Mouse (Mus musculus) heart, embryonic 16.5 days (tissue): ENCODE measurements around the gene Slc45a1. TPM values are rescaled to one million over a fixed set of nuclear protein-coding genes. Genes with fewer than 3 reads are reported as not detected.

Experiments used
- ATAC-seq: fragments of 200-750 bp; cut with Nextera tagmentation; replicated peaks from 2 replicates; pipeline ENCODE4 v1.8.0; 2017; ENCODE audit warnings: moderate number of reproducible peaks; ENCODE audit not compliant: insufficient read depth, low FRiP score; ENCODE audit errors: extremely low read depth
- H3K27ac ChIP-seq: fragments of 300-500 bp; sonication (generic); 2 replicates; pipeline ENCODE4 v1.5.1; 2014; ENCODE audit warnings: mild to moderate bottlenecking, low read length, control low read depth, moderate library complexity
- H3K27me3 ChIP-seq: fragments of 300-500 bp; sonication (generic); 2 replicates; pipeline ENCODE4 v1.6.1; 2014; ENCODE audit warnings: low read length, mixed read lengths; ENCODE audit not compliant: control insufficient read depth, insufficient read depth
- H3K36me3 ChIP-seq: fragments of 300-500 bp; sonication (generic); 2 replicates; pipeline ENCODE4 v1.6.1; 2014; ENCODE audit not compliant: control insufficient read depth, insufficient read depth
- H3K4me1 ChIP-seq: fragments of 300-500 bp; sonication (generic); 2 replicates; pipeline ENCODE4 v1.6.1; 2014; ENCODE audit warnings: low read length, mixed read lengths; ENCODE audit not compliant: control insufficient read depth, insufficient read depth
- H3K4me2 ChIP-seq: fragments of 300-500 bp; sonication (generic); 2 replicates; pipeline ENCODE4 v1.6.1; 2014; ENCODE audit warnings: low read depth, mild to moderate bottlenecking, control low read depth, low read length
- H3K4me3 ChIP-seq: fragments of 300-500 bp; sonication (generic); 2 replicates; pipeline ENCODE4 v1.5.1; 2014; ENCODE audit warnings: mild to moderate bottlenecking, control low read depth, low read length
- H3K9ac ChIP-seq: fragments of 300-500 bp; sonication (generic); 2 replicates; pipeline ENCODE4 v1.6.1; 2014; ENCODE audit warnings: low read length, control low read depth
- H3K9me3 ChIP-seq: fragments of 300-500 bp; sonication (generic); replicated peaks from 2 replicates; pipeline ENCODE4 v1.6.1; 2016; ENCODE audit warnings: low read length; ENCODE audit not compliant: control insufficient read depth
- WGBS: fragments of 180-500 bp; shearing (Covaris S2); extraction: QIAGEN DNeasy Blood & Tissue Kit; methylation state at CpG from one replicate; pipeline ENCODE4 v1.1.7; 2014; 5-methylcytosine and 5-hydroxymethylcytosine counted together
- polyA plus RNA-seq: library from polyadenylated mRNA; unstranded; fragments of >200 nt; fragmentation: Nextera tagmentation; extraction: Ambion mirVana; gene quantifications from 2 replicates; pipeline ENCODE4 v1.2.1, GENCODE M21; 2015

Gene Slc45a1
- 0.10 TPM in 1 of 2 replicates, not detected in the other for polyA plus RNA-seq

DNA sequence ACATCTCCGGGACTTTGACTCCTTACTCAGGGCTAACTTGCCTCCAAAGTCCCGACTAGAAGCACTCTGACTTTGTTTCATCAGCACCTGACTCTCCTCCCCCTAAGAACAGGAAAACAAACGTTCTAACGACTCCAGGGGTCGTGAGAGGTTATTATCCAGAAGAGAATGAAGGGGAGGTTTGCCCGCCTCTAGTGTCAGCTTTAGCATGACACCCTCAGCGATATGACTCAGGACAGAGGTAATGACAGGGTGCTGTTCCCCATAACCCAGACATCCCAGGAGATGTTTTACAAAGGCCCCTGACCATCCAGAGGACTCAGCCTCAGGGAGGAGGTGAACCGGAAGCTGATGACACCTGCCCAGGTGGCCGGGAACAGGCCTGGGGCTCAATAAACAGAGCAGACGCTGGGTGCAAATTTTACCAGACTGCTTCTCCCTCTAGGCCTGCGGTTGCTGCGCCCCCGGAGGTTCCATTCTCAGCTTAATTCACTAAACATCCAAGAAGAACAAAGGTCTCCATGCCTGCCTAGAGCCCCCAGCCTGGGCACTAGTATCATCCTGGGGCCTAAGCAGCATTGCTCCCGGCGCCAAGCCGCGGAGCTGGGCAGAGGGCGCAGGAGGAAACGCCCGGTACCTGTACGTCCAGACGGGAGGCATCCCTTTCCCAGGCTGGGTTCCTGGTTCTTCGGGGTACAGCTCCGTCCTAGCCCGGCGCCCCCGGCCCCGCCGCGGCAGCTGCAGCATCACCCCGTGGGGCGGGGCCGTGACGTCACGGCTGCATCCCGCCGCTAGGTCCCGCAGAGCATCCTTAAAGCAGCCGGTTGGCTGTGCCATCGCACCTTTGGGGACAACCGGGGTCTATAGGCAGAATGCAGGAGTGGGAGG, at the start of gene Slc45a1:
Gene Slc45a1 (minus strand): TSS at position 785 of the 888 bp plus-strand sequence.
- H3K36me3 ChIP-seq, result no peaks in the 10 kb centered on the region
- H3K9me3 ChIP-seq, result 0 out of 2 replicates have a peak, but pooled peaks cover 1% of the 10 kb centered on the region
- no peak for ATAC-seq
- 10% methylated on average over 41 of the region's 41 CpGs for WGBS
- no peak within 1 kb of the TSS for H3K9ac ChIP-seq
- peaks cover 23% of the 10 kb centered on the region for H3K27me3 ChIP-seq
- no peak within 1 kb of the TSS for H3K27ac ChIP-seq
- H3K4me1 ChIP-seq, result no peaks in the 10 kb centered on the region
- peak within 1 kb of the TSS; percentile 13; the same call in 1 of the 2 replicates for H3K4me3 ChIP-seq
- peak within 1 kb of the TSS; percentile 19; the same call in 1 of the 2 replicates for H3K4me2 ChIP-seq

DNA sequence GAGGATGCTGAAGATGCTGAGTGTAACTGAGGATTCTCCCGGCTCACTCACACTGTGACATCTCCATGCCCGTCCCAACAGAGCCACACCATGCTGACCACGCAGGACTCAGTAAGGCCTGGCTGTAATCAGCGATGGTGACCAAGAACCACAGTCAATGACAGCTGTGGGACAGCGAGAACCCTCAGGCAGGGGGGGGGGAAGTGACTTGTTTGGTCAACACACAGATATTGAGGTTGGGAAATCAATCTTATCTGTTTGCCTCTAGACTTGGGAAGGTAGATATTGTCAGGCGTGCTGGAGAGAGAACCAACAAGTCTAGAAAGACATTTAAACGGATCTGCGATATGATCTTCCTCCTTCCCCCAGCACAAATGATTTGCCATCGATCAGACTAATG, 48.9 kb upstream of the Slc45a1 start:
- no peaks in the 10 kb centered on the region for H3K36me3 ChIP-seq
- H3K9ac ChIP-seq, result no peak overlapping the region
- no peak overlapping the region for H3K27ac ChIP-seq
- H3K9me3 ChIP-seq, result no peaks in the 10 kb centered on the region
- no peak overlapping the region for H3K4me2 ChIP-seq
- no peak for ATAC-seq
- no peak overlapping the region for H3K4me3 ChIP-seq
- WGBS, result 91% methylated on average over 9 of the region's 9 CpGs
- H3K4me1 ChIP-seq, result 0 out of 2 replicates have a peak, but pooled peaks cover 2% of the 10 kb centered on the region
- no peaks in the 10 kb centered on the region for H3K27me3 ChIP-seq

DNA sequence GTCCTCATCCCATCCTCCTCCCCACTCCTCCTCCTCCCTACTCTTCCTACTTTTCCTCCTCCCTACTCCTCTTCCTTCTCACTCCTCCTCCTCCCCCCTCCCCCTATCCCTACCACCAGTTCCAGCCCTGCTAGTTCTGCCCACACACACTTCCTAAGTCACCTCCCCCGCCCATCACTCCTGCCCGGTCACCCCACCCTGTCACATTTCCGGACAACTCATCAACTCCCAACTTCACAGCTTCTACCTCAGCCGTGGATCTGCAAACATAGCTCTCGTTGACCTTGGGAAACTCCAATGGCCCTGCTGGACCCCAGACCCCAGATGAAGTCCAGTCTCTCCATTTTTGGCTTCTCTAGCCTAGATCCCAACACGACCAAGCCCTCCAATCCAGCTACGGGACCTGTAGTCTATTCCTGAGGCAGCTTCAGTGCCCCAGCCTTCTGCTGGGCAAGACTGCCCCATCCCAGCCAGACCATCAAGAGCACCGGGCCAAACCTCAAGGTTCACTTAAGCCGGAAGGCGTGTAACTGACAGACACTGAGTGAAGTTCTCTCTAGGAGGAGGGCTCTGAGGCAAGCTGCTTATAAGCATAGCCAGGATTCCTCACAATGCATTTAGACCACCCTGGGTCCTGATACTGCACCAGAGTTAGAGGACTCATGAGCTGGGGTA, 42.6 kb upstream of the Slc45a1 start:
- Histone ChIP-seq H3K4me2 (no peak overlapping the region), H3K4me1 (no peaks in the 10 kb centered on the region), H3K9me3 (no peaks in the 10 kb centered on the region), H3K27ac (no peak overlapping the region), H3K4me3 (no peak overlapping the region), H3K9ac (no peak overlapping the region), H3K27me3 (no peaks in the 10 kb centered on the region), H3K36me3 (no peaks in the 10 kb centered on the region)
- ATAC-seq, result no peak
- WGBS, result 50% methylated on average over 10 of the region's 10 CpGs

DNA sequence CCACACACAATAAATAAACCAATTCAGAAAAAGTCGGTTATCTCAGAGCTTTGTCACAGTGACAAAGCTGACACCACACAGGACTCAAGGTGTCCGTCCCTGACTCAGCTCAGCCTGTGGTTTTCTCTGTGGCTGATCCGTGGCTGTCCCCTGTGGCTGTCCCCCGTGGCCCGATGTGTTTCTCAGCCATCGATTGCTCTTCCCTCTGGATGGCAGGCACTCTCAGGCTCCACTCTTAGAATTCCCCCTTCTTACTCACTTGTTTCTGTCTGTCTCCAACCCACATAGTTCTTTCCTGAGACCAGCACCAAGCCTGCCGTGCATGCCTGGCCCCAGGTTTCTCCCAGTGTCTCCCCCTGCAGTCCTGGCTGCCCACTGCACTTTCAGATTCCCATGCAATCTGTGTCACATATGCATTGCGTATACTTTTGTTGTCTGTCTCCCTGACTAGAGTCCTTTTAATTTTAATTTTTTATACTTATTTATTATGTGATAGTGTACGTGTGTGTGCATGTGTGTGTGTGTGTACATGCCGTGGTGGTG, 41.0 kb upstream of the Slc45a1 start:
- Histone ChIP-seq H3K27ac (no peak overlapping the region), H3K4me2 (no peak overlapping the region), H3K36me3 (no peaks in the 10 kb centered on the region), H3K9ac (no peak overlapping the region), H3K4me3 (no peak overlapping the region), H3K9me3 (no peaks in the 10 kb centered on the region), H3K27me3 (no peaks in the 10 kb centered on the region), H3K4me1 (no peaks in the 10 kb centered on the region)
- no peak for ATAC-seq
- 62% methylated on average over 10 of the region's 10 CpGs for WGBS

DNA sequence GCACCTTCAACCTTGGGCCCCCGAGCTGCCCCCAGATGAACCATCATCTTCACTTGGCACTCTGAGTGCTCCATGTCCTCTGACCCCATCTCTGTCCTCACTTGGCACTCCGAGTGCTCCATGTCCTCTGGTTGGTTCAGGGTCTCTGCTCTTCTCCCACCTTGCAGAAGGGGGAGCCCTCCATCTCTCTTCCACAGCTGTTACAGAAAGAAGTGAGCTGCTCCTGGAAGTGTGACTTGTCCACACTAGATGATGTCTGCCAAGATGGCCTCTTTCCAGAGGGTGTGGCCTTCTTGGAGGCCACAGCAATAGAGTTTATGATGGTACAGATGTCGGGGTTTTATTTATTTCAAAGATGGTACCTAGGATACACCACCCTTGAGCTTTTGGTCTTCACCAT, 38.8 kb upstream of the Slc45a1 start:
- H3K4me1 ChIP-seq, result no peaks in the 10 kb centered on the region
- H3K4me3 ChIP-seq, result no peak overlapping the region
- H3K9ac ChIP-seq, result no peak overlapping the region
- no peak; the same call in 1 of the 2 replicates for ATAC-seq
- H3K9me3 ChIP-seq, result no peaks in the 10 kb centered on the region
- 63% methylated on average over 3 of the region's 3 CpGs for WGBS
- no peaks in the 10 kb centered on the region for H3K36me3 ChIP-seq
- no peaks in the 10 kb centered on the region for H3K27me3 ChIP-seq
- no peak overlapping the region for H3K27ac ChIP-seq
- no peak overlapping the region for H3K4me2 ChIP-seq

DNA sequence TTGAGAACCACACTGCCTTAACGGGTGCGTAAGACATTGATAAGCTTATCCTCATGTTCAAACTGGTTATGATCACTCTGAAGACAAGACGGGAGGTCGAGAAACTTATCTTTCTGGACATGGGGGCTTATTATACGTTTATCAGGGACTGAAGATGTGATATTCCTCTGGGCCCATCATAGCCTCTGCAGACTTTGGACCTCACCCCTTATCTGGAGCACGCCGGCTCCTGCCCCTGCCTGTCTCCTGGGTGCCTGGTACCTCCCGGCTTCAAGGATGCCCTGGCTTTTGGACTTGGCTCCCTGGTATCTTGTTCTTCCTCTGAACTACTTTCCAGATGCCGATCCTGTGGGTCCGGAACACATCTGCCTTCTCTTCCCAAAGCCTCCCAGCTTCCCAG, 37.6 kb upstream of the Slc45a1 start:
- H3K27ac ChIP-seq, result no peak overlapping the region
- H3K4me3 ChIP-seq, result no peak overlapping the region
- ATAC-seq, result no peak
- 74% methylated on average over 10 of the region's 10 CpGs for WGBS
- H3K27me3 ChIP-seq, result no peaks in the 10 kb centered on the region
- 0 out of 2 replicates have a peak, but pooled peaks cover 3% of the 10 kb centered on the region for H3K4me1 ChIP-seq
- no peaks in the 10 kb centered on the region for H3K36me3 ChIP-seq
- no peak overlapping the region for H3K4me2 ChIP-seq
- no peaks in the 10 kb centered on the region for H3K9me3 ChIP-seq
- no peak overlapping the region for H3K9ac ChIP-seq

DNA sequence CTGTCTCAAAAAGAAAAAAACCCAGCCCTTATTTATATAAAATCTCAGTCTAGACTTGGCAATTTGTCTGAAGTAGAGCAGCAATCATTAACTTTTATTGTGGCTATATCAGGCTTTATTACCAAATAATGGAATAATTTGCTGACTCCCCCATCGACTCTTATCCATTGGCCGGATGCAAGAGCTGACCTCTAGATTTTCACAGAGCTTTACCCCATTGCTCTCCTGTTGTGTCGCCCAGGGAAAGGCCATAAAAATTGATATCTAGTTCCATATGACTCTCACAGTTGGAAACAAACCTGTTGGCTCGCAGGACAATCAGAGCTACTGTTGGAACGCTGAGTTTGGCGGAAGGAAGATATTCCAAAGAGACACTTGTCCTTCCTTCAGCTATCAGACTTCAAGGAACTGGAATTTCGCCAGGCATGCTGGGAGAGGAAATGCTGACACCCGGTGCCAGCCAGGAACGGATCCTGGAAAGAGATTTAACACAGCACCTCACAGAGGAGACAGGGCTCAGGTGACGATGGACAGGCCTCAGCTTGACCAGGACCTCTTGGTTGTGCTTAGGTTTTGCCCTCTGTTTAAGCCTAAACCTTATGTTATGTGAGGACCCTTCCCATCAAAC, 35.3 kb upstream of the Slc45a1 start:
- no peak overlapping the region for H3K4me2 ChIP-seq
- no peak overlapping the region for H3K9ac ChIP-seq
- H3K4me3 ChIP-seq, result no peak overlapping the region
- 51% methylated on average over 10 of the region's 10 CpGs for WGBS
- no peak for ATAC-seq
- no peaks in the 10 kb centered on the region for H3K27me3 ChIP-seq
- 0 out of 2 replicates have a peak, but pooled peaks cover 3% of the 10 kb centered on the region for H3K4me1 ChIP-seq
- no peaks in the 10 kb centered on the region for H3K9me3 ChIP-seq
- no peaks in the 10 kb centered on the region for H3K36me3 ChIP-seq
- no peak overlapping the region for H3K27ac ChIP-seq

DNA sequence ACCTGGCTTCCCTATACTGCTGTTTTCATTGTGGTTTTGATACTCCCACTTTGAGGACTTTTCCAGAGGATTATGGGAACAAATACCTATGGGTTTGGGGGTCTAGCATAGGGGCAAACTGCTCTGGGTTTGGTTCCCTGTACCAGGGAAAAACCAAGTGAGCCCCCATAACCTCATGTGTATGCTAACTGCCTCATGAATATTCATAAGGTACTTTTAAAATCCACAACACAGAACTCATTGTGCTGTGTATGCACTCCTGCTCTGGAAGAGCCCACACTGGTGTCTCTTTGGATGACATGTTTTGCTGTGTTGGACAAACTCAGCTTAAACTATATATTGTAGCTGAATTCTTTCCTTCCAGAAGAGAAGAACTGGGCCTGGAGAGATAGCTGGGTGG, 34.6 kb upstream of the Slc45a1 start:
- no peaks in the 10 kb centered on the region for H3K27me3 ChIP-seq
- no peak overlapping the region for H3K27ac ChIP-seq
- H3K4me3 ChIP-seq, result no peak overlapping the region

More for the DNA sequence above, 34.6 kb upstream of the Slc45a1 start:
- H3K4me2 ChIP-seq, result no peak overlapping the region
- H3K36me3 ChIP-seq, result no peaks in the 10 kb centered on the region
- no peak for ATAC-seq
- H3K4me1 ChIP-seq, result 0 out of 2 replicates have a peak, but pooled peaks cover 3% of the 10 kb centered on the region
- no peaks in the 10 kb centered on the region for H3K9me3 ChIP-seq
- H3K9ac ChIP-seq, result no peak overlapping the region
